Mouse (Mus musculus): Measurements from ENCODE around the gene Frg2f1.
"Not testable (repeated sequence)": the region's sequence is repeated elsewhere in the genome, so short reads cannot be mapped to it uniquely, and the experiment has no call there.

Gene Frg2f1

GRCm38 (mm10) chr4:119539031-119539824 lies at the start of gene Frg2f1:
Frg2f1 (minus strand) TSS chr4:119539529.
- DNase-seq, result peak; percentile 93

- peak in 1 of 2 experiments; percentile 5 for DNase-seq
Observed at GRCm38 (mm10) chr4:119588037-119588436, 48.7 kb upstream of the Frg2f1 start.

GRCm38 (mm10) chr4:119575459-119575858 lies 36.1 kb upstream of the Frg2f1 start:
- no peak for DNase-seq

DNA sequence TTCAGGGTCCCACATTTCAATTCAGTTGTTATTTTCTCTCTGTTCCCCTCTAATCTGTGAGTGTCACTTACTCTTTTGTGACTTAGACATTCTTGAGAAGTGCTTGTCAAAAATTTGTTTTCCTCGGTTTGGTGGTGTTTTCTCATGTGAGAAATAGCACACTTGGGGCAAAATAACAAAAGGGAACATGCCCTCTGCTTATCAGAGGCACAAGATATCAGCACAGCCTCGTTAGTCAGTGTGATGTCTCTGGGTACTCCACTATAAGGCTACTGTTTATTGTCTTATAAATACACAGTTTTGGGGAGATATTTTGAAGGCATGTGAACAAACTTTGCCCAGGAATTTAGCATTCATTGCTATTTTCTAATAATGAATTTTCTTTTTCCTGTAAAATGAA lies 35.2 kb upstream of the Frg2f1 start:
- no peak for DNase-seq

- DNase-seq, result no peak
Observed at GRCm38 (mm10) chr4:119572682-119573081, 33.4 kb upstream of the Frg2f1 start.

DNA sequence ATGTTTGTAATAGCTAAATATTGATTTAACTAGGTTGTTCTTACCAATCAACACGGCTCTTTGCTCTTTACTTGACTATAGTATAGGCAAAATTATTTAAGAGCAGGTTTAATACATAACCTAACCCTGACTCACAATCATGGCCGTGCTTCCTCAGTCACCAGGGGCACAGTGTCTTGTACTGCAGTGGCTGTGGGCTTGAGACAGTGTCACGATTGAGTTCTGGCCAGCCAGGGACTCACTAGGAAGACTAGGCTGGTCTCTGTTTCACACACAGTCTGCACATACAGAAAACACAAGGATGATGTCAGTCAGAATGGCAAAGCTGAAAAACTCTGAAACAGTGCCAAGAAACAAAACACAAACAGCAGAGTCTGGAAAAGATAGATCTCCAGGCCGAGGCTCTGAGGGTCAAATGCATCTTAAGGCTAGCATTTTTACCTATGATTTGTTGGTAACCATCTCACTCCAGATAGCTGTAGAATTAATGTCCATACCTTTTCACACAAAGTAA lies 27.1 kb upstream of the Frg2f1 start:
- no peak for DNase-seq

DNA sequence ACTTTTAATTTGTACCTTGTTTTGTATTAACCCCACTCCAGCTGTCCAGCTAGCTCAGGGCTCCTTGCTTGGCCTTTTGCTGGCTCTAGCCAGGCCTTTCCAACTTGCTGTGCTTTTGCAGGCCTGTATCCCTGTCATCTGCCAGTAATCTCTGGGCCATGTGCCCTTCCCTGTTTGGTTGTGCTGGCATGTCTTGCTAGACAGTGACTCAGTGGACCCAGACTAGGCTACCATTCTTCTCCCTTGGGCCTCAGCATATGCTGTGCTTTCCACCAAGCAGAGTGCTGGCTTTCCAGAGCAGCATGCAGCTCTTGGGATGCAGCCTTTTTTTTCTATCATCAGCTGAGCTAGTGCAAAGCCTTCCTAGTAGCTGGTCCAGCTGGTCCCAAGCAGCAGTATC lies 23.8 kb upstream of the Frg2f1 start:
- DNase-seq, result no peak

DNA sequence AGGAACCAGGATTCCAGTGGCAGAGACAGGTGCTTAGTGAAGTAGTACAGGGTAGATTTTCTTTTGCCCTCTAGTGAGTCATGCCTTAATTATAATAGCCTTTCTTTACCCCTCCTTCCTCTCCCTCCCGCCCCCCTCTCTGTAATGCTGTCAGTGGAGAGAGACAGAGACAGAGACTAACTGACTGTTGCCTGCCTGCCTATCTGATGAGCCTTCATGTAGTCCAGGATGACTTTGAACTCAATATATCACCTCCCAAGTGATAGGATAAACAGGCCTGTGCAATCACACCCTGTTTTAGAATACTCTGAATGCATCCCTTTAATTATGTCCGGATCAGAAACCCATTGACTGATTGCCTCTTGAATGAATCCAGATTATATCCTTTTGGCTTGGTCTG lies 16.1 kb upstream of the Frg2f1 start:
- DNase-seq, result no peak

- no peak for DNase-seq
Observed at GRCm38 (mm10) chr4:119550864-119551263, 11.5 kb upstream of the Frg2f1 start.

GRCm38 (mm10) chr4:119540533-119540890 lies 1.2 kb upstream of the Frg2f1 start:
- DNase-seq, result no peak

DNA sequence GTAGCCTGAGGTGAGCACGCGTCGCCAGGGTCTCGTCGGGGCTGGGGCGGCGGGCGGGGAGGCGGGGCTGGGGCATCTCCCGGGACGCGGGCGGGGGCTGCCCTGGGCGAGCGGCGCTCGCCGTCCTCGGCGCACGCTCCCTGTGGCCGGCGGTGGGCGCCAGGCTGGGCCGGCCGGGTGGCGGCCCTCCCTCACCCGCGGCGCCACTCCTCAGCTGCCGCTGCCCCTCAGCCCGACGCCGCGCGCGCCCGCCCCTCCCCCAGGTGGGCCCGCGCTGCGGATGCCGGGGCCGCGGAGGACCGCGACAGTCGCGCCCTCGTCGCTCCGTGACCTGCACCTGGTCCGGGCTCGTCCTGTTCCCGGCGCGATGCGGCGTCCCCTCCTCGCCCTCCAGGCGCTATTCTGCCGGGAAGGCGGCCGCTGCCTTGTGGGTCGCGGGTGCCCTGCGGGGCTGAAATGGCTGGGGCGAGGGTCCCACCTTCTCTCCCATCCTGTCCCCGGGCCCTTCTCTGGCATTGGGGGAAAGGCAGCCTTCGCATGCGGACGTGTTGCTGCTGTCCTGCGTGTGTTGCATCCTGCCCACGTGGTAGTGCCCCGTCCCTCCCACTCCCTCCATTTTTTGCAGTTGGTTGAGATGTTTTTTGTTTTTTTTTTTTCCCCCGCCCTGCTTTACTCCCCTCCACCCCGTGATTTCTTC lies 655 bp upstream of the Frg2f1 start:
- DNase-seq, result peak; percentile 66

DNA sequence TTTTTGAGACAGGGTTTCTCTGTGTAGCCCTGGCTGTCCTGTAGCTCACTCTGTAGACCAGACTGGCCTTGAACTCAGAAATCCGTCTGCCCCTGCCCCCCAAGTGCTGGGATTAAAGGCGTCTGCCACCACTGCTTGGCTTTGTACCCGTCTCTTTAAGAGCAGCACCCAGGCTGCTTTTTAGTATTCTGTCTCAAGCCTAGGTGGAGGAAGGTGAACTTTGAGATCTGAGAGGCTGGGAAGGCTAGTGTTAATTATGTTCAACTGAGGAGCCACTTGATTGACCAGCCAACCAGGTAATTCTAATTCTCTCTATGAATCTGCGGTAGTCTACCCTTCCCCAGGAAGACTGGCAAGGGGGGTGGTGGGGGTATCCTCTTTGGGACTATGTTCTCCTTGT lies 1.9 kb downstream of the Frg2f1 start:
- DNase-seq, result no peak

DNA sequence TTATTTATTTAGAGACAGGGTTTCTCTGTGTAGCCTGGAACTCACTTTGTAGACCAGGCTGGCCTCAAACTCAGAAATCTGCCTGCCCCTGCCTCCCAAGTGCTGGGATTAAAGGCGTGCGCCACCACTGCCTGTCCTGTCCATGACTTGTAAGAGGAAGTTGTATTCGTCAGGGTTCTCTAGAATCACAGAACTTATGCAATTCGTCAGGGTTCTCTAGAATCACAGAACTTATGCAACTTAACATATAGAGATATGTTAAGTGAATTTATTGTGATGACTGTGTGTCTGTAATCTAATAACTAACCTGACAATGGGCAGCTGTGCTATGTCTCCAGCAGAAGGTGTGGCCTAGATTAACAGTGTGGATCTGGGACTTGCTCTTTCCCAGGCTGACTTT lies 2.7 kb downstream of the Frg2f1 start, which contains the start of gene Foxj3:
Foxj3 (plus strand) TSS at position 390 of the 400 bp plus-strand sequence.
- DNase-seq, result not testable (repeated sequence)

- DNase-seq, result no peak
Observed at GRCm38 (mm10) chr4:119535103-119535502, 4.2 kb downstream of the Frg2f1 start.

- peak; percentile 16 to 25 for DNase-seq
Observed at GRCm38 (mm10) chr4:119531813-119532212, 7.5 kb downstream of the Frg2f1 start.

DNA sequence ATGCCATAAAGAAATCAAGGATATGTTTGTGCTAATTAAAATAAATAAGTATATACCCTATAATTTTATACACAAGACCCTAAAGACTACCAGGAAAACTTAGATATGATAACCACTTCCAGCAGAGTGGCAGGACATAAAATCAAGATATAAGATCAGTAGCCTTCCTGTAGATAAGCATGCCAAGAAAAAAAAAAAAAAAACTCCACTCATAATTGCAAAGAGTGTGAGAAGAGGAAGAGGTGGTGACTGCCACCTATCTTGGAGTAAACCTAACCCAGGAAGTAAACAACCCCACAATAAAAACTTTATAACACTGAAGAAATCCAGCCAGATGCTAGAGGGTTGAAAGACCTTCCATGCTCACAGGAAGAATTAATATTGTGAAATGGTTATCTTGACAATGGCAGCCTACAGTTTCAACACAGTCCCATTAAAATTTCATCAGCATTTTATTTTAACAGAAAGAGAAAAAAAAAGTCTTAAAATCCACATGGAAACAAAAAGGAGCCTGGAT lies 12.9 kb downstream of the Frg2f1 start:
- no peak for DNase-seq

GRCm38 (mm10) chr4:119524466-119524865 lies 14.9 kb downstream of the Frg2f1 start:
- no peak for DNase-seq

GRCm38 (mm10) chr4:119524010-119524409 lies 15.3 kb downstream of the Frg2f1 start:
- no peak for DNase-seq

- no peak for DNase-seq
Observed at GRCm38 (mm10) chr4:119523575-119523974, 15.8 kb downstream of the Frg2f1 start.

DNA sequence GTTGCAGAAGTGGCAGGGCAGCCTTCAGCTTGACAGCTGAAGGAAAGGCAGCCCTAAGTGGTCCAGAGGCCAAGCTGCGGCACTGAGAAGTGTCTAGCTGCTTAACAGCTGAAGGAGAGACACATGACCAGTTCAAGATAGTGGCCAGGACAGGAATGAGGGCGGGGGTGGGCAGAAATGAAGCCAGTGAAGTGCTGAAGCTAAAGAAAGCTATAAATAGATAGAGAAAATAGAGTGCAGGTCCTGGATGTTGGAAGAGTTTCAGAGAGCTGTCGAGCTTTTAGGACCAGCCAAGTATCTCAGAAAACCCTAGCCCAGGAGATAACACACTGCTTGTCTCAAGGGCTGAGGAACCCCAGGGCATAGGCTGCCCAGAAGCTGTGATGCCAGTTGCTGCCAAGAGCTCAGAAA lies 26.6 kb downstream of the Frg2f1 start:
- DNase-seq, result no peak

- no peak for DNase-seq
Observed at GRCm38 (mm10) chr4:119511591-119511990, 27.7 kb downstream of the Frg2f1 start.

GRCm38 (mm10) chr4:119498319-119498848 lies 40.9 kb downstream of the Frg2f1 start:
- DNase-seq, result no peak

DNA sequence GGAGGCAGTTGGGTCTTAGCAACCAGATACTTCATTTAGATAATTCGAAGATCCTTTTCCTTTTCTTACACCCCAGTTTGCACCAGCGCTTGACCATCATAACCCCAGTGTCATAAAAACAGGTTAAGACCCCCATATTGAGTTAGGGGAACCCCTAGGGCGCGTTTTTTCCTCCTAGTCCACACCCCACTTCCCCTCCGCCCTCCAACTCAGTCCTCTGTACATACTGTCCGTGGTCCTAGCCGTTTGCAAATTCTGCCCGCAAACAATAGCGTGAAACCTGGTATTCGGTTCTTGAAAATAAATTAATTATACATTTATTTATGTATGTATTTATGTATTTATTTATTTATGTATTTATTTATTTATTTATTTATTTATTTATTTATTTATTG lies 46.4 kb downstream of the Frg2f1 start:
- no peak for DNase-seq

All from B cell, adult 2 months (primary cell).